Mouse (Mus musculus): ENCODE results near the gene Tgoln1. TPM values are rescaled to one million over a fixed set of nuclear protein-coding genes. Genes with fewer than 3 reads are reported as not detected.

Gene Tgoln1
- polyA plus RNA-seq, 1 experiment = 50.0 TPM

DNA sequence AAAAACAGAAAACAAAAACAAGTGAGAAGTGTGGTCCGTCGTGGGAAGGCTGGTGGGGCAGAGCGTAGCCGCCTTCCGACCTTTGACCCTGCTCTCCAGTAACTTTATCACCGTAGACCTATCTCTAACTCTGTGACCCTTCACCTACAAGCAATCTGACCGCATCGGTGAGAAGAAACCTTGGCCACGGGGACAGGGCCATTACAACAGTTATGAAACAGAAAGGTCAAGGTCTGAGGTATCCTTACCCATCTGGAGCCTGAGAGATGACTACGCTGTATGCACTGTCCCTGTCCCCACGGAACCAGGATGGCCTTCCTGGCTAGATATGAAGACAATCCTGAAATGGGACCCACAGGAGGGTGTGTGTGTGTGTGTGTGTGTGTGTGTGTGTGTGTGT lies 32.6 kb downstream of the Tgoln1 start:
- Histone ChIP-seq H3K4me3 (ENCODE audit: insufficient read depth, low read length) (no peak overlapping the region), H3K4me1 (ENCODE audit: control insufficient read depth, insufficient read depth, low read length) (no peaks in the 10 kb centered on the region), H3K27ac (ENCODE audit: insufficient read depth, low read length) (no peak overlapping the region)
- TF ChIP-seq POLR2A (IDR thresholded peaks at IDR 0.05; ENCODE audit: low read depth, low read length) (no peak), CTCF (IDR thresholded peaks at IDR 0.05; ENCODE audit: borderline replicate concordance, insufficient read depth, low read length) (no peak)

GRCm38 (mm10) chr6:72583211-72583839 lies 33.5 kb downstream of the Tgoln1 start:
- no peaks in the 10 kb centered on the region for H3K4me1 ChIP-seq (ENCODE audit: control insufficient read depth, insufficient read depth, low read length)
- H3K27ac ChIP-seq (ENCODE audit: insufficient read depth, low read length) = no peak overlapping the region
- TF ChIP-seq POLR2A (IDR thresholded peaks at IDR 0.05; ENCODE audit: low read depth, low read length) = no peak
- TF ChIP-seq CTCF (IDR thresholded peaks at IDR 0.05; ENCODE audit: borderline replicate concordance, insufficient read depth, low read length) = no peak

GRCm38 (mm10) chr6:72581625-72582382 lies 35.0 kb downstream of the Tgoln1 start:
- no peak for TF ChIP-seq CTCF (IDR thresholded peaks at IDR 0.05; ENCODE audit: borderline replicate concordance, insufficient read depth, low read length)
- no peak for TF ChIP-seq POLR2A (IDR thresholded peaks at IDR 0.05; ENCODE audit: low read depth, low read length)
- Histone ChIP-seq H3K4me1 (ENCODE audit: control insufficient read depth, insufficient read depth, low read length) (no peaks in the 10 kb centered on the region), H3K4me3 (ENCODE audit: insufficient read depth, low read length) (no peak overlapping the region), H3K27ac (ENCODE audit: insufficient read depth, low read length) (no peak overlapping the region)

More at GRCm38 (mm10) chr6:72583211-72583839, 33.5 kb downstream of the Tgoln1 start:
- no peak overlapping the region for H3K4me3 ChIP-seq (ENCODE audit: insufficient read depth, low read length)

DNA sequence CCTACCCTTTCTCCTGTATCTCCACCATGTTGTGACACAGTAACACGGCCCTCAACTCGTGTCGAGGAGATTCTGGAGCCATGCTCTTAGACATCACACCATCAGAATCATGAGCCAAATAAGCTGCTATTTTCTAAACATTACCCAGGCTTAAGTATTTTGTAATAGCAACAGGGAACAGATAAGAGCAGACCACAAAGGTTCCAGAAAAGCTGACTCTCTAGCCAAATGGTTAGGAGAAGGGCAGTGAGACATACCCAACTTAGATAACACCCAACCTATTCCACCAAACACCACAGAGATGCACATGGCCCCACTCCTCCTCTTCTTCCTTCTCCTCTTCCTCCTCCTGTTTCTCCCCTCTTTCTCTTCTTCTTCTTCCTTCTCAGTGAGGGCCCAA lies 40.8 kb downstream of the Tgoln1 start:
- H3K4me1 ChIP-seq (ENCODE audit: control insufficient read depth, insufficient read depth, low read length) = no peaks in the 10 kb centered on the region
- no peak overlapping the region for H3K4me3 ChIP-seq (ENCODE audit: insufficient read depth, low read length)
- H3K27ac ChIP-seq (ENCODE audit: insufficient read depth, low read length) = no peak overlapping the region
- TF ChIP-seq POLR2A (IDR thresholded peaks at IDR 0.05; ENCODE audit: low read depth, low read length) = no peak

DNA sequence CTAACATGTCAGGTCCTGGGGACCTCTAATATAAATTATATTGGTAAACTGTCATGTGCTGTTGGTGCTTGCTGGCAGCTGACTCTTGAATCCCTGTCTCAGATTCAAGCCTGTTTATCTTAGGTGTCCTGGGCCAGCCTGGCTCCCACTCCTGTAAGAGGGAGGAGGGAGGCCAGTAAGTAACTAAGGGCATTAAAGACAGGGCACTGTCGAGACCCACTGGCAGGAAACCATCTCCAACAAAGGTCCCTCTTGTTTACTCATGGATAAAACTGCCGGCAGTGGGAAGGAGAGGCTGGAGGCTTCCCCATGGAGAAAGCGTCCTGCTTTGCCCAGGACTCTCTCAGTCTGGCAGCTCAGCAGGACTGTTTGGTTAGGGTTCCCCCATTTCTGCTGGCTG lies 45.0 kb downstream of the Tgoln1 start:
- no peak overlapping the region for H3K4me3 ChIP-seq (ENCODE audit: insufficient read depth, low read length)
- H3K4me1 ChIP-seq (ENCODE audit: control insufficient read depth, insufficient read depth, low read length) = no peaks in the 10 kb centered on the region
- TF ChIP-seq POLR2A (IDR thresholded peaks at IDR 0.05; ENCODE audit: low read depth, low read length) (no peak), CTCF (IDR thresholded peaks at IDR 0.05; ENCODE audit: borderline replicate concordance, insufficient read depth, low read length) (no peak)
- no peak overlapping the region for H3K27ac ChIP-seq (ENCODE audit: insufficient read depth, low read length)

DNA sequence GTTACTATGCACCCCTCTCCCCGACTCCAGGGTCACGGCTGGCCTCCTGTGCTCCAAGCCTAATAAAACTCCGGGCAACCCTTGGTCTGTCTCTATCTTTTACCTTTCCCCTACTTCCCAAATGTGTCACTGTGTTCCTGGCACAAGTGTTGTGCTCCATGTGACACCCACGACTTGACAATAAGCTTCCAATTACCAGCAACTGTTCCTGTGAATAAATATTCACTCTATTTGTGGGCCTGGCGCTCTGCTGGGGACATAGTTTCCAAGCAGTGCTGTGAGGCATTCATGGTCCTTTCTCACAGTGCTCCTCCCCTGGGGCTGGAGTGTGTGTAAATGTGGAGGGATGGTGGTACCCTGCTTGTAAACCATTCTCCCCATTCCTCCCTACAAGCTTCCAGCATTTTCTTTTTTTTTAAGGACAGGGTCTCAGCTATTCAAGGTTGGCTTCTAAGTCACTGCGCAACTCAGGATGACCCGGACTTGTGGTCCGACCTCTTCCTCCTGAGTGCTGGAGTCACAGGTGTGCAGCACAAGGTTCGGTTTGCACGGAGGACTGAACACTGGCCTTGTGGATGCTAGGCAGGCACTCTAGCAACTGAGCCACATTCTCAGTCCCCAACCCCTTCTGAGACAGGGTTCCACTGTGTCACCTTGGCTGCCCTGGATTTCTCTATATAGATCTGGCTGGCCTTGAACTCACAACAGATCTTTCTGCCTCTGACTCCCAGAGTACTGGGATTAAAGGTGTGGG lies 46.0 kb downstream of the Tgoln1 start:
- H3K4me1 ChIP-seq (ENCODE audit: control insufficient read depth, insufficient read depth, low read length) = no peaks in the 10 kb centered on the region
- no peak overlapping the region for H3K4me3 ChIP-seq (ENCODE audit: insufficient read depth, low read length)
- TF ChIP-seq POLR2A (IDR thresholded peaks at IDR 0.05; ENCODE audit: low read depth, low read length) = no peak
- TF ChIP-seq CTCF (IDR thresholded peaks at IDR 0.05; ENCODE audit: borderline replicate concordance, insufficient read depth, low read length) = no peak
- H3K27ac ChIP-seq (ENCODE audit: insufficient read depth, low read length) = no peak overlapping the region

GRCm38 (mm10) chr6:72568736-72569135 lies 48.1 kb downstream of the Tgoln1 start:
- Histone ChIP-seq H3K4me3 (ENCODE audit: insufficient read depth, low read length) (no peak overlapping the region), H3K27ac (ENCODE audit: insufficient read depth, low read length) (no peak overlapping the region)
- no peak for TF ChIP-seq POLR2A (IDR thresholded peaks at IDR 0.05; ENCODE audit: low read depth, low read length)
- no peak for TF ChIP-seq CTCF (IDR thresholded peaks at IDR 0.05; ENCODE audit: borderline replicate concordance, insufficient read depth, low read length)

DNA sequence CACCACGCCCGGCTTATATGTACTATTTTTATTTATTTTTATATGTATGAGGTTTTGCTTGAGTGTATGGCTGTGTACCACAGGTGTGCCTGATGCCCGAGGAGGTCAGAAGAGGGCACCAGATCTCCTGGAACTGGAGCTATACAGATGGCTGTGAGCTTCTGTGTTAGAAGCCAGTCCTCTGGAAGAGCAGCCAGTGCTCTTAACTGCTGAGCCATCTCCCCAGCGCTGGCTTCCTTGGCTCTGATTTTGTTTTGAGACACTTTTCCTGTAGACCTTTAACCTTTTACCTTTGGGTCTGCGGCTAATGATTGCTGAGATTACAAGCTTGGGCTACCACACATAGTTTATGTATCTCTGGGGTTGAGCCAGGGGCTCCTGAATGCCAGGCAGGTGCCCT lies 49.3 kb downstream of the Tgoln1 start:
- Histone ChIP-seq H3K27ac (ENCODE audit: insufficient read depth, low read length) (no peak overlapping the region), H3K4me1 (ENCODE audit: control insufficient read depth, insufficient read depth, low read length) (no peaks in the 10 kb centered on the region), H3K4me3 (ENCODE audit: insufficient read depth, low read length) (no peak overlapping the region)
- no peak for TF ChIP-seq POLR2A (IDR thresholded peaks at IDR 0.05; ENCODE audit: low read depth, low read length)
- TF ChIP-seq CTCF (IDR thresholded peaks at IDR 0.05; ENCODE audit: borderline replicate concordance, insufficient read depth, low read length) = no peak

More at GRCm38 (mm10) chr6:72568736-72569135, 48.1 kb downstream of the Tgoln1 start:
- no peaks in the 10 kb centered on the region for H3K4me1 ChIP-seq (ENCODE audit: control insufficient read depth, insufficient read depth, low read length)

DNA sequence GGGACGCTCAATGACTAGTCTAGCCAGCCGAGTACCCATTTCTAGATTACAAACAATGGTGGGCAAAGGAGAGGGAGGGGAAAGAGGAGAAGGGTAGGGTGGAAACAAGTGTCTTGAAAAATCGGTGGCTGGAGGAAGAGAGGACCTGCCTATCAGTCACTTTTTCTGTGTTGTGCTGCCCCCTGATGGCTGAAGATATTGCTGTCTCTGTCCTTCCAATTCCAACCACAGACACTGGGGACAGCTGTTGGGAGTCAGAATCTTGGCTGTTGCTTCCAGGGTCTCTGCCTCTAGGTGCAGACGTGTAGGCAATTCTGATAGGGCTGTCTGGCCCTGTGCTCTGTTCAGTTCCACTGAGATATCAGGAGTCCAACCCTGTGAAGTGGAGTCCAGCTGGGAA lies 50.8 kb downstream of the Tgoln1 start:
- TF ChIP-seq CTCF (IDR thresholded peaks at IDR 0.05; ENCODE audit: borderline replicate concordance, insufficient read depth, low read length) (peak; percentile 48; the same call in 1 of the 2 replicates), POLR2A (IDR thresholded peaks at IDR 0.05; ENCODE audit: low read depth, low read length) (no peak)
- H3K4me3 ChIP-seq (ENCODE audit: insufficient read depth, low read length) = no peak overlapping the region
- no peaks in the 10 kb centered on the region for H3K4me1 ChIP-seq (ENCODE audit: control insufficient read depth, insufficient read depth, low read length)
- no peak overlapping the region for H3K27ac ChIP-seq (ENCODE audit: insufficient read depth, low read length)

GRCm38 (mm10) chr6:72565506-72565905 lies 51.3 kb downstream of the Tgoln1 start:
- Histone ChIP-seq H3K4me1 (ENCODE audit: control insufficient read depth, insufficient read depth, low read length) (no peaks in the 10 kb centered on the region), H3K4me3 (ENCODE audit: insufficient read depth, low read length) (no peak overlapping the region), H3K27ac (ENCODE audit: insufficient read depth, low read length) (no peak overlapping the region)
- TF ChIP-seq POLR2A (IDR thresholded peaks at IDR 0.05; ENCODE audit: low read depth, low read length) (no peak), CTCF (IDR thresholded peaks at IDR 0.05; ENCODE audit: borderline replicate concordance, insufficient read depth, low read length) (no peak)
